Mouse (Mus musculus) right cerebral cortex, postnatal 36 days (tissue): Measurements from ENCODE around the gene Nadk2.

Experiments
- DNase-seq, 2 experiments: peaks; one replicate each; pipeline ENCODE4 v3.0.0; 2022; ENCODE audit warnings: low spot score in 2 of 2, mixed read lengths in 1 of 2

The Nadk2 gene

DNA sequence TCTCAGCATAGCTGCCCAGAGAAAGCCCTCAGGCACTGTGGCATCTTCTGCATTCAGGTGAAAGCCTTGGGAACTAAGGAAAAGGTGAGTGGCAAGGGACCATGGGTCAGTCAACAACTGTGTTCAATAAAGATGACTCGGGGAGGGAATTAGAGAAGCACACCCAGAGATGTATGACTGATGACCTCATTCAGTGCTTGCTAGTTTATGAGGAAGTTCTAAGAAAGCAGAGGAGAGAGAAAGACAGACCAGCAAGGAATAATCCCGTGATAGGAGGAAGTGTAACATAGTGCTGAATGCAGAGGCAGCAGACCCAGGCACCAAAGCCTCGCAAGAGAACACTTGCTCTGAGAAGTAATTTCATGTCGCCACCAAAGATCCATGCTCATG lies 60.4 kb downstream of the Nadk2 start:
- DNase-seq, result no peak

DNA sequence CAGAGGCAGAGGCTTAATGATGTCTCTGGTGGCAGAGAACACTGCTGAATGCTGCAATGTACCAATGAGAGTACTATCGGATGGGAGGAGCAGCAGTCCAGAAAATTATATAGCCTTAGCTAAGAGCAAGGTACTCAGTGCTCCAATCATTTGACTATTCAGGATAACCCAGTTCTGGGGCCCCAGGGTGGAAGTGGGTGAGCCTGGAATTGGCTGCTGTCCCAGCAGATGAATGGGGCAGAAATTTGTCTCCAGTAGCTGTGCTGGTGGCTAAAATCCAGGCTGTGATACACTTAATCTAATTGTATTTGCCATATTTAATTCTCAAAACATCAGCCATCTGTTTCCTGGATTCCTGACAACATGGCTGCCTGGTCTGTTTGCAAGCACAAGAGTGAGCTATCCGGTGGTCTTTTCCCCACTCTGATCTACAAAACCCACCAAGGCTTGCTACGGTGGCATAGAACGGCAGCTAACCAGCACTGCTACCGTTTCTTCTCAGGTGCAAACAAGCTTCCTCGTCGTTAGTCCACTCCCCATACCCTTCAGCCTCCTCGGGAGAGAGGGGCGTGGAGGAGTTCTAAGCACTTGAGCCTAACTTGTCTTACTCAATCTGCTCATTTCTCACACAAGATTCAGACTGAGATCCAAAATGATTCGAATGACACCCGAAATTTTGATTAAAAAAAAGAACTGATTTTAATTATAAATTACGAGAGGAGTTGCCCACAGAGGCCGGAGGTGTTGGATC lies 61.8 kb downstream of the Nadk2 start:
- DNase-seq, result no peak

DNA sequence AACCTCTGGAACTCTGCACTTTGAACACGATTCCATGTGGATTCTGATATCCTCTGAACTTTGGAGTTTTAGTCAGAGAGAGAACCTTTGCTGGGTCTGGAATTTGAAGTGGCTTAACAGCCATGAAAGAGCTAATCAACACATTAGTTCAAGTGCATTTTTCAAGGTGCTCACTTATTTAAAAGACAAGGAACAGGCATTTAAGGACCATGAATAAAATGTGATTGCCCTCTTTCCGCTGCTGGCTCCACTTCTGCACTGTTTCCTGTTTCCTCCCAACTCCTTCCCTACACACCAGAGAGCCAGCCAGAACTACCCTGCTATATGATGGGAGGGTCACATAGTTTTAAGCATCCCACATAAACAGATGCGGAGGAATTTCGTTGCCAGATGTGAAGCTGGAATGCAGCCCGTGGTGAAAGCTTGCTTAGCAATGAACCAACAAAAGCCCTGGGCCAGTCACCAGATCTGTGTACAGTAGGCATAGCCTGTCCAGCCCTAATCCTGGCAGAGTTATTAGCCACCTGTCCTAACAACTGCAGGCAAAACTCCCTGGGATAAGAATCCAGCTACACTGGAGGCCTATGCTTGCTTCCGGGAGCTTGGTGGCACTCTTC lies 63.9 kb downstream of the Nadk2 start:
- DNase-seq, result no peak

DNA sequence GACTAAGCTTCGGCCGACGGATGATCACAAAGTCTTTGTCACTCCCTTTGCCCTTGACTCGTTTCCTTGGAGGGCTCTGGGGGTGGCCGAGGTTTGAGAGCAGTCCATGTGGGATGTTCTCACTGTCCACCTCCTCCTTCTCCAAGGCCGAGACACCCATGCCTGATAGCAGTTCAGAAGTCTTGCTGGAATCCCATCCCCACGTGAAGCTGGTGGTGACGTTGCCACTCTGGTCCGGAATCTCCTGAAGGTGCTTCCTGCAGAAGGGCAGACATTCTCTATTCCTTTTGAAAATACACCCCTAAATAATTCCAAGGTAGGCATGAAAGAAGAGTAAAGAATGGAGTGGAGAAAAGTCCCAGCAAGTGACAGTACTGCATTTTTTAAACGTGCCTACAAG lies 68.4 kb downstream of the Nadk2 start:
- no peak for DNase-seq

DNA sequence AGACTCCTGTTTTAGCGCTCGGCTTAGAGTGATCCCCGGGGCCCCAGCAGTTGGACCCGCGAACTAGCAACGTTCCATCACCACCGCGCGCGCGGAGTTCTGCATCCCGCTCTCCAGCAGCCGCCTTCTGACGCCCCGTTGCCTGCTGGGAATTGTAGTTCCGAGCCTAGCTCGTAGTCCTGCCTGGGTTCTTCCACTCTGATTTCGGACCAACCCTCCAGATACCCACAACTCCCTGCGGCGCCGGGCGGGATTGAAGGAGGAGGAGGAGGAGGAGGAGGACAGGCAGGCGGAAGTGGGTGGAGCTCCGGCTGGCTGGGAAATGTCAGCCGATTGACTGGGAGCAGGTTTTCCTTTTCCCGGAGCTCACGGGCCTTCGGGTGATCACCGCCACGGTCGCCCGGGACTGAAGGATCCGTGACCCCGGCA lies 69.2 kb downstream of the Nadk2 start, which contains the start of gene Lmbrd2:
Lmbrd2 (plus strand) TSS at position 299 of the 429 bp plus-strand sequence.
- DNase-seq, result peak; percentile 96 to 97

DNA sequence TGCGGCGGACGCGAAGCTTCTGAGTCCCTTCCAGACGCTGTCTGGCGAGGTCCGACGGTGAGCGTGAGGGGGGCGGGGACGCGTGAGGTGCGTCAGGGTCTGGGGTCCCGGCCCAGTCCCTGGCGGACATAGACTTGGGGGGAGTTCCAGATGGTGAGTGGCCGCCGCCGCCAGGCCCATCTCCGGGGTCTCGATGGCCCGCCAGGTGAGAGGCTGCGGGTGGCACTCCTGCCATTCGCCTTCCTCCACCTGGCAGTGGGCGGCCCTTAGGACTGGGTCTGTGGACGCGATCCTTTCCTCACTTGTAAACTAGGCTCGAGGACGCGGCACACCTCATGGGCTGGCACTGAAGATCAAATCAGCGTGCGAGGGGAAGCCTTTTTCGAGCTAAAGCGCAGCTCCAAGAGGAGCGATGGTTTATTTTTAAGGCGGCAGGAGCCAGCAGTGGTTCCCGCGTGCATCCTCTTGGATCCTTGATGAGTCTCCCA lies 69.7 kb downstream of the Nadk2 start:
- DNase-seq, result peak; percentile 43 to 48

DNA sequence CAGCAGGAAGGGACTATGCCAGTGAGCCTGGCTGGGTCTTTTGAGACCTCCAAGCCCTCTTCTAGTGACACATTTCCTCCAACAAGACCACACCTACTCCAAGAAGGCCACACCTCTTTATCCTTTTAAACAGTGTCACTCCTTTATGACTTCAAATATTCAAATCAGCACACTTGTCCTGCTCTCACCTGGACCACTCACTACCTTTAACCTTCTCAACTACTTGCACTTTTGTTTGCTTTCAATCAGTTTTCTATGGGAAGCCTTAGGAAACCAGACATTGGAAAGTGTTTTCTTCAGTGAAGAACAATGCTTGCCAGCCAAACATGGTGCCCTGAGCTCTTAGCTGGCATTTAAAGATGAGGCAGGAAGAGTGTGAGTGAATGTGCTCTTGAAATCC lies 84.3 kb downstream of the Nadk2 start, which contains the start of gene Skp2:
Skp2 (minus strand) TSS at position 101 of the 400 bp plus-strand sequence.
- no peak for DNase-seq
